Mouse (Mus musculus) left cerebral cortex, adult 2 months (tissue): ENCODE results near the gene Ripply3. TPM values are rescaled to one million over a fixed set of nuclear protein-coding genes. Genes with fewer than 3 reads are reported as not detected.

ENCODE experiments used
- DNase-seq, 2 experiments: peaks; one replicate each; pipeline ENCODE4 v3.0.0; 2021 to 2022; ENCODE audit warnings: low spot score in 2 of 2, mixed read lengths in 1 of 2; ENCODE audit errors: extremely low spot score in 1 of 2
- H3K27ac ChIP-seq: fragments of 200-600 bp; 2 replicates; pipeline ENCODE4 v1.8.1; 2022
- H3K4me3 ChIP-seq: fragments of 200-600 bp; 2 replicates; pipeline ENCODE4 v1.8.1; 2022
- CTCF ChIP-seq: fragments of 200-600 bp; IDR thresholded peaks from 2 replicates; pipeline ENCODE4 v1.8.1; 2022; ENCODE audit warnings: antibody characterized with exemption, mild to moderate bottlenecking, moderate library complexity
- intact Hi-C: fragments of 180-260 bp; cut with DNase I; formaldehyde crosslinking; loops from one replicate; pipeline ENCODE4 v1.15.1; 2025
- long read RNA-seq, 2 experiments: library from polyadenylated mRNA; stranded (forward); transcript quantifications; one replicate each; pipeline ENCODE4 v2.0.0; 2021; ENCODE audit warnings: borderline mapping rate in 2 of 2
- total RNA-seq, 2 experiments: library from RNA; stranded (reverse); gene quantifications; 2 replicates each; pipeline ENCODE4 v1.2.3; 2021

The Ripply3 gene
- under 1 TPM; 0.29 to 0.51 TPM for total RNA-seq
- long read RNA-seq, experiment 1, partial matches to known transcripts = 1 of 1 reads
- long read RNA-seq, experiment 1, other reads (novel, unspliced or antisense) = 0 of 1 reads
- long read RNA-seq, experiment 2 = 0 reads

GRCm38 (mm10) chr16:94327781-94328711 is at the start of gene Ripply3:
TSS of gene Ripply3 (plus strand) at chr16:94328420.
- peak within 1 kb of the TSS; percentile 43 for H3K4me3 ChIP-seq
- H3K27ac ChIP-seq = no peak within 1 kb of the TSS
- DNase-seq = no peak
- intact Hi-C loops = loop anchor here (5.0 kb wide), 1 partner anchor 61 kb away; no protein-coding TSS in a partner anchor
- no peak for TF ChIP-seq CTCF

DNA sequence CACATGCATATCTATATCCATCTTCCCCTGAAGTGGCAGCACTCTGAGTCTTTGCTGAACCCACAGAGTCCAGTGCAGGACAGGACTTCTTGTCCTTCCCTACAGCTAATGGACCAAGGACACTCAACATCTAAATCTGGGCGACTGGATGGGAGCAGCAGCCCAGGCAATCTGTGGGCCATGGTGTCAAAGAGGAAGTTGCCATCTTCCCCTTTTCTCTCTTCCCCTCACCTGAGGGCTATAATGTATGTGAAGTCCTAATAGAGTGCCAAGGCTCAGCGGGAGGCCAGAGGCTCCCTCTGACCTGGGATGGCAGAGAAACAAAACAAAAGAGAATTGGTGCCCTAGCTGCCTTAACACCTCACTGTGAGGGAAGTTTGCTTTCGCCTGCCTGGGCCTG is 44.2 kb upstream of the Ripply3 start:
- intact Hi-C loops = no loop called here
- no peak for DNase-seq
- Histone ChIP-seq H3K4me3 (no peak overlapping the region), H3K27ac (no peak overlapping the region)
- TF ChIP-seq CTCF = no peak

DNA sequence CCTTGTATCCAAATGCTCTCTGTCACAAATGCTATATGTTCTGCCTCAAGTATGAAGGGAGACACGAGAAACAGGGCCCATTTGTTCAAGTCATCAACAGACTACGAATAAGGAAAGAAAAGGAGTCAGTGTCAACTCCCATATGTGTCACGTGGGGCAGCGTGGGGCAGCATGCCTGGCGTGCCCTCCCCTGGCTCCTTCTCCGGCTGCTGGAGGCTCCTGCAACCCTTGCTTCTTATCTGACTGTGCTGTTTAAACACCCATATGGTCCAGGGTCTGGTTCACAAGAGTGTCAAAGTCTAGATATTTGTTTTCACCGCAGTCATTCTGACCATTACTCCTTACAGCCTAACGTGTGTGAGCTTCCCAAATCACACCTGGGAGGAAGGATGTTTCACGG is 40.4 kb upstream of the Ripply3 start:
- Histone ChIP-seq H3K27ac (no peak overlapping the region), H3K4me3 (no peak overlapping the region)
- intact Hi-C loops = no loop called here
- no peak for TF ChIP-seq CTCF
- DNase-seq = no peak

- DNase-seq = peak; percentile 59 to 76
- Histone ChIP-seq H3K4me3 (peak overlapping the region; percentile 59), H3K27ac (peak overlapping the region; percentile 62)
- intact Hi-C loops = loop anchor here (1.0 kb wide), 1 partner anchor 24 kb away; the partner anchor contains the start of gene Hlcs
- peak; percentile 36 for TF ChIP-seq CTCF
Observed at GRCm38 (mm10) chr16:94289138-94290072, 38.8 kb upstream of the Ripply3 start.

DNA sequence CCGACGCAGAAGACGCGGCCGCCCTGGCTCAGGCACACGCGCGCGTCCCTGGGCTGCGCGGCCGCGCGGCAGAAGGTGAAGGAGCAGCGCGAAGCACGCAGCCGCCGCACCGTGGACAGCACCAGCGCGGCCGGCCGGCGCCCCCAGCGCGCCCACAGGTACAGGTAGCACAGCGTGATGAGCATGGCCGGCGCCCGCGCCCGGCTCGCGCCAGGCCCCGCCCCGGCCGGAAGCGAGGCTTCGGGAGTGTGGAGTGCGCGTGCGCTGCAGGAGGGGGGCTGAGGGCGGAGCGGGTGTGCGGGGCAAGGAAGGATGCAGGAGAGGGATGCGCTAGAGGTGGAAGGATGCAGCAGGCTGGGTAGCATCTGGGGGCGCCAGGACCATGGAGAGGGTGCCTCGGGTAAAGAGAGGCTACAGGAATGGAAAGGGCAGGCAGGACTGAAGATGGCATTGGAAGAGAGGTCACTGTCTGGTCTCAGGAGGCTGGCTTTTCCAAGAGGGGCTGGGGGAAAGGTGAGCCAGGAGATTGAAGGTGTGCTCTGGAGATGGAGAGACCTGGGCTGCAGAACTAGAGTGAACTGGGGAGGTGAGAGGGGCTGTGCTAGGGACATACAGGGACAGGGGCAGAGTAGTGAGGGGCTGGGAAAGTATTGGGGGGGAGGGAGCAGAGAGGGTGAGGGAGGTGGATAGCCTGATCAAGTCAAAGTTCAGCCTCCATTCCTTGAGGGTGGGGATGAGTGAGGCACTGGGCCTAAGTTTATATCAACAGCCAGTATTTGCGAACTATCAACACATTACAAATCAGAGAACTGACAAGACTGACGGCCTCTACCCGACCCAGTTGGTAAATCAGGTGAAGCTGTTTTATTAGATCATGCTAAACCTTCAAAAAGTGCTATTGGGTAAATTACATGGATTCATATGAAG is 37.9 kb upstream of the Ripply3 start:
- intact Hi-C loops = no loop called here
- Histone ChIP-seq H3K4me3 (peak overlapping the region; percentile 59), H3K27ac (peak overlapping the region; percentile 62)
- peak; percentile 80 for DNase-seq
- TF ChIP-seq CTCF = no peak

GRCm38 (mm10) chr16:94291141-94291540 is 37.1 kb upstream of the Ripply3 start:
- intact Hi-C loops = no loop called here
- TF ChIP-seq CTCF = no peak
- no peak for DNase-seq
- Histone ChIP-seq H3K4me3 (no peak overlapping the region), H3K27ac (no peak overlapping the region)

DNA sequence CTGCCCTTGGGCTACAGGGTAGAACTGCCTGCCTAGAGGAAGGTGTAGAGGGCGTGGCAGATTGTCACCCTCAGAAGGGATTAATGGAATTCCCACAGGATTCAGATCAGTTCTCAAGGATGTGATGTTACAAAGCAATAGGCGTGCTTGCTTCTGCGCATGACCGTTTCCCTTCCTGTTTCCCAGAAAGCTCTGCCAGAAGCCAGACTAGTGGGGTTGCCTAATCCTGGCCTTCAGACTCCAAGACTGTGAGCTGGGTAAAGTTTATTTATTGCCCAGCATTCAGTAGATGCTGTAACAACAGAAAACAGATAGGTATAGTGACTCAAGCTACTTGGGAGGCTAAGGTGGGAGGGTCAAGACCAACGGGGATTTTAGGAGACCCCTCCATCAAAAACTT is 30.1 kb upstream of the Ripply3 start:
- no peak for TF ChIP-seq CTCF
- intact Hi-C loops = no loop called here
- no peak for DNase-seq
- no peak overlapping the region for H3K4me3 ChIP-seq
- no peak overlapping the region for H3K27ac ChIP-seq

GRCm38 (mm10) chr16:94299210-94299609 is 29.0 kb upstream of the Ripply3 start:
- no peak for TF ChIP-seq CTCF
- intact Hi-C loops = no loop called here
- Histone ChIP-seq H3K27ac (no peak overlapping the region), H3K4me3 (no peak overlapping the region)
- no peak for DNase-seq

DNA sequence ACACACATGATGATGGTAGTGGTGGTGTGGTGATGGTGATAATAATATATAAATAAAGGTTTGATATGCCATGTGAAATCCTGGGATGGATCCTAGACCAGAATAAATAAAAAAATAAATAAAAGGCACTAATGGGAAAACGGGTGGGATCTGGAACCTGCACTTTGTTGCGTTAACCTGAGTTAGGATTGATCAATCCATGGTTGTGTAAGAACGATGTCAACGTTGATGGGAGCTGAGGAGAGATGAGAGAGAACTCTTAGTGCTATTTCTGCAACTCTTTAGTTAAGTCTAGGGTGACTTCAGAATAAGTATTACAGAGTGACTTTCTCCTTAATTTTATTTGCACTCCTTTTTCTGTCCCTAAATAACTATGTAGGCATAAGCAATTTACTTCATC is 27.0 kb upstream of the Ripply3 start:
- intact Hi-C loops = no loop called here

DNA sequence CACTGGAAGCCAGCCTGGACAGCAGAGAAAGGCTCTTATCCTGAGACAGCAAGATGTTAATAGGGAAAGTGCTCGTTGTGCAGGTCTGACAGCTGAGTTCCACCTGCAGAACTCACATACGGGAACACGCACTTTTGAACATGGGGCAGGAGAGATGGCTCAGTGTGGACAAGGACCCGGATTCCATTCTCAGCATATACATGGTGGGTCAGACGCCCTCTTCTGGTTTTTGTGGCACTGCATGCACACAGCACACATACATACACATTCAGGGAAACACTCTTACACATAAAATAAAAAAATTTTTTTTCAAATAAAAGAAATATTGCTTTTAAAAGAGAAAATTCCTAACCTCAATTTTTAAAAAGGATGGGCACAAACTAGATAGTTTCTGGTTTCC is 26.5 kb upstream of the Ripply3 start:
- intact Hi-C loops = no loop called here
- H3K27ac ChIP-seq = no peak overlapping the region
- TF ChIP-seq CTCF = peak; percentile 19
- no peak overlapping the region for H3K4me3 ChIP-seq
- DNase-seq = no peak

More for the DNA sequence above, 27.0 kb upstream of the Ripply3 start:
- H3K27ac ChIP-seq = no peak overlapping the region
- no peak for DNase-seq
- no peak overlapping the region for H3K4me3 ChIP-seq
- TF ChIP-seq CTCF = no peak
